Mouse (Mus musculus): ENCODE data around the gene Lzts2. TPM values are rescaled to one million over a fixed set of nuclear protein-coding genes. Genes with fewer than 3 reads are reported as not detected.
A peak's percentile ranks its signal among the peaks of the same experiment; 100 is the strongest.

The Lzts2 gene
- polyA plus RNA-seq, 1 experiment from 2014 or later, result 34.7 TPM

GRCm38 (mm10) chr19:45017909-45018308 is 3.7 kb downstream of the Lzts2 start:
- Histone ChIP-seq H3K27me3 (replicated peaks; ENCODE audit: control insufficient read depth, insufficient read depth, low read length) (no peaks in the 10 kb centered on the region), H3K9me3 (ENCODE audit: control insufficient read depth, low read length) (no peaks in the 10 kb centered on the region), H3K4me2 (ENCODE audit: low read depth, low read length) (peak overlapping the region; percentile 93), H3K27ac (ENCODE audit: low read length) (peak overlapping the region; percentile 100), H3K36me3 (ENCODE audit: control insufficient read depth, insufficient read depth, low read length) (0 out of 2 replicates have a peak, but pooled peaks cover 3% of the 10 kb centered on the region), H3K4me1 (ENCODE audit: control insufficient read depth, insufficient read depth, low read length) (peaks cover 52% of the 10 kb centered on the region), H3K9ac (ENCODE audit: low read depth, low read length) (peak overlapping the region; percentile 92), H3K4me3 (ENCODE audit: low read length) (peak overlapping the region; percentile 76)
- WGBS, result under 1% methylated on average over 38 of the region's 48 CpGs
- peak; percentile 47 for ATAC-seq

- no peak for ATAC-seq
- H3K9me3 ChIP-seq (ENCODE audit: control insufficient read depth, low read length), result no peaks in the 10 kb centered on the region
- under 1% methylated on average over 13 of the region's 13 CpGs for WGBS
- peak overlapping the region; percentile 100 for H3K27ac ChIP-seq (ENCODE audit: low read length)
- H3K9ac ChIP-seq (ENCODE audit: low read depth, low read length), result peak overlapping the region; percentile 92
- H3K4me1 ChIP-seq (ENCODE audit: control insufficient read depth, insufficient read depth, low read length), result peaks cover 47% of the 10 kb centered on the region
- H3K4me3 ChIP-seq (ENCODE audit: low read length), result peak overlapping the region; percentile 76
- 0 out of 2 replicates have a peak, but pooled peaks cover 3% of the 10 kb centered on the region for H3K36me3 ChIP-seq (ENCODE audit: control insufficient read depth, insufficient read depth, low read length)
- no peaks in the 10 kb centered on the region for H3K27me3 ChIP-seq (replicated peaks; ENCODE audit: control insufficient read depth, insufficient read depth, low read length)
- H3K4me2 ChIP-seq (ENCODE audit: low read depth, low read length), result peak overlapping the region; percentile 93
These were observed 4.2 kb downstream of the Lzts2 start for GRCm38 (mm10) chr19:45018351-45018831.

GRCm38 (mm10) chr19:45020348-45020747 is 6.1 kb downstream of the Lzts2 start:
- Histone ChIP-seq H3K4me3 (ENCODE audit: low read length) (0 out of 2 replicates have a peak overlapping the region, but pooled peaks have one; percentile 6), H3K27ac (ENCODE audit: low read length) (no peak overlapping the region), H3K27me3 (replicated peaks; ENCODE audit: control insufficient read depth, insufficient read depth, low read length) (no peaks in the 10 kb centered on the region), H3K9ac (ENCODE audit: low read depth, low read length) (peak overlapping the region; percentile 40; the same call in 1 of the 2 replicates), H3K36me3 (ENCODE audit: control insufficient read depth, insufficient read depth, low read length) (peaks cover 14% of the 10 kb centered on the region; the same call in 1 of the 2 replicates), H3K4me2 (ENCODE audit: low read depth, low read length) (peak overlapping the region; percentile 45), H3K4me1 (ENCODE audit: control insufficient read depth, insufficient read depth, low read length) (peaks cover 31% of the 10 kb centered on the region), H3K9me3 (ENCODE audit: control insufficient read depth, low read length) (no peaks in the 10 kb centered on the region)
- no peak for ATAC-seq
- 51% methylated on average over 6 of the region's 6 CpGs for WGBS

GRCm38 (mm10) chr19:45021362-45021761 is 7.1 kb downstream of the Lzts2 start:
- 89% methylated on average over 15 of the region's 15 CpGs for WGBS

GRCm38 (mm10) chr19:45023993-45024392 is 9.8 kb downstream of the Lzts2 start:
- WGBS, result 80% methylated on average over 11 of the region's 11 CpGs
- no peak overlapping the region for H3K4me3 ChIP-seq (ENCODE audit: low read length)
- no peak overlapping the region for H3K27ac ChIP-seq (ENCODE audit: low read length)
- H3K9me3 ChIP-seq (ENCODE audit: control insufficient read depth, low read length), result no peaks in the 10 kb centered on the region
- no peak overlapping the region for H3K9ac ChIP-seq (ENCODE audit: low read depth, low read length)
- H3K27me3 ChIP-seq (replicated peaks; ENCODE audit: control insufficient read depth, insufficient read depth, low read length), result no peaks in the 10 kb centered on the region
- peaks cover 29% of the 10 kb centered on the region for H3K36me3 ChIP-seq (ENCODE audit: control insufficient read depth, insufficient read depth, low read length)
- H3K4me1 ChIP-seq (ENCODE audit: control insufficient read depth, insufficient read depth, low read length), result peaks cover 38% of the 10 kb centered on the region
- no peak overlapping the region for H3K4me2 ChIP-seq (ENCODE audit: low read depth, low read length)
- ATAC-seq, result no peak

More at GRCm38 (mm10) chr19:45021362-45021761, 7.1 kb downstream of the Lzts2 start:
- Histone ChIP-seq H3K9ac (ENCODE audit: low read depth, low read length) (peak overlapping the region; percentile 40), H3K27ac (ENCODE audit: low read length) (no peak overlapping the region), H3K36me3 (ENCODE audit: control insufficient read depth, insufficient read depth, low read length) (peaks cover 21% of the 10 kb centered on the region), H3K4me3 (ENCODE audit: low read length) (no peak overlapping the region), H3K4me1 (ENCODE audit: control insufficient read depth, insufficient read depth, low read length) (peaks cover 30% of the 10 kb centered on the region), H3K4me2 (ENCODE audit: low read depth, low read length) (no peak overlapping the region), H3K27me3 (replicated peaks; ENCODE audit: control insufficient read depth, insufficient read depth, low read length) (no peaks in the 10 kb centered on the region), H3K9me3 (ENCODE audit: control insufficient read depth, low read length) (no peaks in the 10 kb centered on the region)
- ATAC-seq, result no peak

- H3K27me3 ChIP-seq (replicated peaks; ENCODE audit: control insufficient read depth, insufficient read depth, low read length), result no peaks in the 10 kb centered on the region
- no peak for ATAC-seq
- H3K9me3 ChIP-seq (ENCODE audit: control insufficient read depth, low read length), result no peaks in the 10 kb centered on the region
- no peak overlapping the region for H3K27ac ChIP-seq (ENCODE audit: low read length)
- no peak overlapping the region for H3K4me3 ChIP-seq (ENCODE audit: low read length)
- H3K4me2 ChIP-seq (ENCODE audit: low read depth, low read length), result no peak overlapping the region
- no peak overlapping the region for H3K9ac ChIP-seq (ENCODE audit: low read depth, low read length)
- WGBS, result 84% methylated on average over 20 of the region's 20 CpGs
- H3K4me1 ChIP-seq (ENCODE audit: control insufficient read depth, insufficient read depth, low read length), result peaks cover 31% of the 10 kb centered on the region
- peaks cover 29% of the 10 kb centered on the region for H3K36me3 ChIP-seq (ENCODE audit: control insufficient read depth, insufficient read depth, low read length)
These were observed 10.6 kb downstream of the Lzts2 start for GRCm38 (mm10) chr19:45024775-45025174.

GRCm38 (mm10) chr19:45025937-45026568 is 11.8 kb downstream of the Lzts2 start:
- H3K36me3 ChIP-seq (ENCODE audit: control insufficient read depth, insufficient read depth, low read length), result peaks cover 29% of the 10 kb centered on the region
- no peaks in the 10 kb centered on the region for H3K9me3 ChIP-seq (ENCODE audit: control insufficient read depth, low read length)
- no peak overlapping the region for H3K4me3 ChIP-seq (ENCODE audit: low read length)
- ATAC-seq, result no peak
- peaks cover 22% of the 10 kb centered on the region for H3K4me1 ChIP-seq (ENCODE audit: control insufficient read depth, insufficient read depth, low read length)
- 90% methylated on average over 37 of the region's 37 CpGs for WGBS
- H3K9ac ChIP-seq (ENCODE audit: low read depth, low read length), result peak overlapping the region; percentile 14; the same call in 1 of the 2 replicates
- H3K27ac ChIP-seq (ENCODE audit: low read length), result no peak overlapping the region
- H3K27me3 ChIP-seq (replicated peaks; ENCODE audit: control insufficient read depth, insufficient read depth, low read length), result no peaks in the 10 kb centered on the region
- no peak overlapping the region for H3K4me2 ChIP-seq (ENCODE audit: low read depth, low read length)

GRCm38 (mm10) chr19:45026958-45027670 is 12.9 kb downstream of the Lzts2 start:
- no peak overlapping the region for H3K27ac ChIP-seq (ENCODE audit: low read length)
- WGBS, result 69% methylated on average over 6 of the region's 6 CpGs
- no peak overlapping the region for H3K4me2 ChIP-seq (ENCODE audit: low read depth, low read length)
- peaks cover 26% of the 10 kb centered on the region for H3K36me3 ChIP-seq (ENCODE audit: control insufficient read depth, insufficient read depth, low read length)
- H3K4me3 ChIP-seq (ENCODE audit: low read length), result no peak overlapping the region
- H3K27me3 ChIP-seq (replicated peaks; ENCODE audit: control insufficient read depth, insufficient read depth, low read length), result no peaks in the 10 kb centered on the region
- no peak overlapping the region for H3K9ac ChIP-seq (ENCODE audit: low read depth, low read length)
- peaks cover 25% of the 10 kb centered on the region for H3K4me1 ChIP-seq (ENCODE audit: control insufficient read depth, insufficient read depth, low read length)
- no peak for ATAC-seq
- H3K9me3 ChIP-seq (ENCODE audit: control insufficient read depth, low read length), result no peaks in the 10 kb centered on the region

- Histone ChIP-seq H3K4me3 (ENCODE audit: low read length) (no peak overlapping the region), H3K4me2 (ENCODE audit: low read depth, low read length) (no peak overlapping the region), H3K4me1 (ENCODE audit: control insufficient read depth, insufficient read depth, low read length) (peaks cover 30% of the 10 kb centered on the region), H3K36me3 (ENCODE audit: control insufficient read depth, insufficient read depth, low read length) (peaks cover 26% of the 10 kb centered on the region), H3K27me3 (replicated peaks; ENCODE audit: control insufficient read depth, insufficient read depth, low read length) (no peaks in the 10 kb centered on the region), H3K9ac (ENCODE audit: low read depth, low read length) (no peak overlapping the region), H3K27ac (ENCODE audit: low read length) (no peak overlapping the region), H3K9me3 (ENCODE audit: control insufficient read depth, low read length) (no peaks in the 10 kb centered on the region)
- ATAC-seq, result no peak; the same call in 1 of the 2 replicates
- WGBS, result 78% methylated on average over 6 of the region's 6 CpGs
These were observed 13.6 kb downstream of the Lzts2 start for GRCm38 (mm10) chr19:45027848-45028247.

Measured in intestine, embryonic 16.5 days (tissue).